Mouse (Mus musculus): Measurements from ENCODE around the gene Fam205c.

GRCm38 (mm10) chr4:42904523-42904922, 30.5 kb upstream of the Fam205c start:
- TF ChIP-seq CTCF (IDR thresholded peaks at IDR 0.05; ENCODE audit: low read depth) = no peak
- no peak for TF ChIP-seq EP300 (IDR thresholded peaks at IDR 0.05; ENCODE audit: low read depth)
